ENCODE assay signal across 13 mouse cellular contexts in genomic region chr5:128739838-128740171, GRCm38 (mm10). TPM values are rescaled to one million over a fixed set of nuclear protein-coding genes. Genes with fewer than 3 reads are reported as not detected.
DNase-seq lines count a peak whose midpoint lies in the region; ATAC-seq lines count a peak whose summit lies in the region.
"Had no signal": no experiment of that assay in that cellular context is flagged by ENCODE, and none has a peak within 500 bp of the region (broad histone marks: within the 10 kb centered on the region; RNA-seq: fewer than 3 reads in every experiment).

No protein-coding gene starts in this region.

- H3K4me1 ChIP-seq in hindbrain, embryonic 10.5 days (replicated peaks), result peaks cover 15% of the 10 kb centered on the region
- H3K4me1 ChIP-seq in midbrain, embryonic 16.5 days (ENCODE audit: control insufficient read depth, insufficient read depth, low read length), result peaks cover 9% of the 10 kb centered on the region
- H3K4me1 ChIP-seq: lung, embryonic 15.5 days had no signal

- peak overlapping the region; percentile 50 for H3K4me2 ChIP-seq in midbrain, embryonic 16.5 days (ENCODE audit: low read length)
- H3K4me2 ChIP-seq: lung, embryonic 15.5 days had no signal

- peaks cover 36% of the 10 kb centered on the region for H3K27me3 ChIP-seq in hindbrain, embryonic 10.5 days (ENCODE audit: insufficient read depth, poor library complexity, severe bottlenecking)
- no peaks in the 10 kb centered on the region; the same call in 1 of the 2 replicates for H3K27me3 ChIP-seq in midbrain, embryonic 16.5 days (ENCODE audit: control insufficient read depth, insufficient read depth, low read depth, low read length)
- H3K27me3 ChIP-seq: lung, embryonic 15.5 days had no signal

- WGBS in hindbrain, embryonic 10.5 days, result 31% methylated on average over 8 of the region's 8 CpGs
- WGBS in midbrain, embryonic 16.5 days, result 18% methylated on average over 8 of the region's 8 CpGs

- ATAC-seq in midbrain, embryonic 16.5 days, result no peak
- ATAC-seq: inflammation-experienced regulatory T-cells, adult 6 months had no signal

- H3K9me3 ChIP-seq in hindbrain, embryonic 10.5 days, result no peaks in the 10 kb centered on the region
- no peaks in the 10 kb centered on the region for H3K9me3 ChIP-seq in midbrain, embryonic 16.5 days (replicated peaks; ENCODE audit: control insufficient read depth, low read length, poor library complexity, severe bottlenecking)
- H3K9me3 ChIP-seq: lung, embryonic 15.5 days had no signal

- H3K27ac ChIP-seq in hindbrain, embryonic 10.5 days, result no peak overlapping the region
- H3K27ac ChIP-seq in midbrain, embryonic 16.5 days (ENCODE audit: low read length), result no peak overlapping the region
- H3K27ac ChIP-seq: lung, embryonic 15.5 days had no signal

- DNase-seq in embryo, embryonic 10.5 days (ENCODE audit: low spot score), result peak; percentile 24
- DNase-seq in embryo, embryonic 10 days (ENCODE audit: low spot score), result no peak
- DNase-seq in embryo, embryonic 11 days, result peak; percentile 36
- no peak for DNase-seq in hindbrain, embryonic 10.5 days (ENCODE audit: low spot score)
- no peak for DNase-seq in spleen, postnatal 4 days (ENCODE audit: low spot score in 2 of 2)
- DNase-seq in ovary, adult 18-20 months (ENCODE audit: low spot score), result no peak
- DNase-seq in spleen, adult 18-20 months, result no peak
- DNase-seq: left cerebral cortex, postnatal 4 days; thymus, adult 2 months had no signal

- H3K36me3 ChIP-seq in hindbrain, embryonic 10.5 days, result no peaks in the 10 kb centered on the region
- no peaks in the 10 kb centered on the region for H3K36me3 ChIP-seq in midbrain, embryonic 16.5 days (ENCODE audit: control insufficient read depth, insufficient read depth, low read length)
- H3K36me3 ChIP-seq: lung, embryonic 15.5 days had no signal

- peak overlapping the region; percentile 36 for H3K4me3 ChIP-seq in hindbrain, embryonic 10.5 days
- peak overlapping the region; percentile 16 for H3K4me3 ChIP-seq in midbrain, embryonic 16.5 days (ENCODE audit: low read depth, low read length)
- H3K4me3 ChIP-seq: lung, embryonic 15.5 days; myocyte had no signal

- H3K9ac ChIP-seq in midbrain, embryonic 16.5 days (ENCODE audit: low read depth, low read length), result no peak overlapping the region
- H3K9ac ChIP-seq: lung, embryonic 15.5 days had no signal

RNA-seq across cellular contexts. Expression of gene Piwil1, which starts 37.5 kb away (rescaled TPM):
- polyA plus RNA-seq in hindbrain, embryonic 10.5 days (2016; fragmentation: Nextera tagmentation; extraction: Ambion mirVana), result 0.14 TPM in 1 of 2 replicates, not detected in the other
- polyA plus RNA-seq in midbrain, embryonic 16.5 days (2015; fragmentation: Nextera tagmentation; extraction: Ambion mirVana), result 0.28 and 0.45 TPM in 2 replicates
- polyA plus RNA-seq: inflammation-experienced regulatory T-cells, adult 6 months; lung, embryonic 15.5 days; myocyte had no signal

Comparison
In these comparisons a context has a peak if more than half of its experiments do, and no peak if none do; other contexts are left out.
1. DNase-seq: peak in embryo, embryonic 10.5 days (single experiment) and embryo, embryonic 11 days (single experiment); none in embryo, embryonic 10 days (single experiment), hindbrain, embryonic 10.5 days (single experiment), spleen, postnatal 4 days (0 of 2), ovary, adult 18-20 months (single experiment) and spleen, adult 18-20 months (0 of 2).